Mouse (Mus musculus): Measurements from ENCODE around the gene Blvrb. TPM values are rescaled to one million over a fixed set of nuclear protein-coding genes. Genes with fewer than 3 reads are reported as not detected.

Blvrb gene
- polyA plus RNA-seq, 1 experiment from 2014 or later: 97.3 TPM

GRCm38 (mm10) chr7:27507711-27508647 is 60.2 kb downstream of the Blvrb start:
- under 1% methylated on average over 52 of the region's 54 CpGs for WGBS
- H3K4me3 ChIP-seq (ENCODE audit: low read depth, low read length): peak overlapping the region; percentile 49
- peak; percentile 100 for DNase-seq (ENCODE audit: low spot score)
- no peaks in the 10 kb centered on the region for H3K27me3 ChIP-seq (ENCODE audit: control insufficient read depth, insufficient read depth, low read length)
- peak overlapping the region; percentile 97 for H3K27ac ChIP-seq (replicated peaks)
- no peaks in the 10 kb centered on the region for H3K36me3 ChIP-seq (ENCODE audit: control insufficient read depth, insufficient read depth, low read length)
- ATAC-seq (ENCODE audit: low FRiP score, low TSS enrichment): peak; percentile 95
- peak overlapping the region; percentile 73 for H3K9ac ChIP-seq (ENCODE audit: low read length)
- no peaks in the 10 kb centered on the region for H3K9me3 ChIP-seq (ENCODE audit: control insufficient read depth, low read length)
- TF ChIP-seq EP300 (optimal IDR thresholded peaks at IDR 0.05): no peak
- peak; percentile 47 for TF ChIP-seq CTCF (IDR thresholded peaks at IDR 0.05; ENCODE audit: low read depth)
- peaks cover 5% of the 10 kb centered on the region for H3K4me1 ChIP-seq (replicated peaks; ENCODE audit: control insufficient read depth, insufficient read depth)
- peak overlapping the region; percentile 59 for H3K4me2 ChIP-seq (replicated peaks; ENCODE audit: low read depth)

GRCm38 (mm10) chr7:27508648-27509005 is 60.8 kb downstream of the Blvrb start:
- Histone ChIP-seq H3K27ac (replicated peaks) (peak overlapping the region; percentile 91), H3K4me1 (replicated peaks; ENCODE audit: control insufficient read depth, insufficient read depth) (peaks cover 5% of the 10 kb centered on the region), H3K27me3 (ENCODE audit: control insufficient read depth, insufficient read depth, low read length) (no peaks in the 10 kb centered on the region), H3K4me3 (ENCODE audit: low read depth, low read length) (peak overlapping the region; percentile 49), H3K4me2 (replicated peaks; ENCODE audit: low read depth) (peak overlapping the region; percentile 59), H3K9me3 (ENCODE audit: control insufficient read depth, low read length) (no peaks in the 10 kb centered on the region), H3K36me3 (ENCODE audit: control insufficient read depth, insufficient read depth, low read length) (no peaks in the 10 kb centered on the region), H3K9ac (ENCODE audit: low read length) (no peak overlapping the region)
- ATAC-seq (ENCODE audit: low FRiP score, low TSS enrichment) (peak; percentile 74), DNase-seq (ENCODE audit: low spot score) (peak; percentile 60)
- TF ChIP-seq CTCF (IDR thresholded peaks at IDR 0.05; ENCODE audit: low read depth) (peak; percentile 86), EP300 (optimal IDR thresholded peaks at IDR 0.05) (no peak)
- 18% methylated on average over 6 of the region's 6 CpGs for WGBS

GRCm38 (mm10) chr7:27510809-27511208 is 63.0 kb downstream of the Blvrb start:
- H3K36me3 ChIP-seq (ENCODE audit: control insufficient read depth, insufficient read depth, low read length): no peaks in the 10 kb centered on the region
- H3K9ac ChIP-seq (ENCODE audit: low read length): no peak overlapping the region
- WGBS: 82% methylated on average over 2 of the region's 2 CpGs

GRCm38 (mm10) chr7:27514961-27515360 is 67.2 kb downstream of the Blvrb start:
- Histone ChIP-seq H3K4me2 (replicated peaks; ENCODE audit: low read depth) (no peak overlapping the region), H3K4me1 (replicated peaks; ENCODE audit: control insufficient read depth, insufficient read depth) (no peaks in the 10 kb centered on the region), H3K27me3 (ENCODE audit: control insufficient read depth, insufficient read depth, low read length) (no peaks in the 10 kb centered on the region), H3K4me3 (ENCODE audit: low read depth, low read length) (no peak overlapping the region), H3K9ac (ENCODE audit: low read length) (no peak overlapping the region), H3K9me3 (ENCODE audit: control insufficient read depth, low read length) (no peaks in the 10 kb centered on the region), H3K27ac (replicated peaks) (no peak overlapping the region), H3K36me3 (ENCODE audit: control insufficient read depth, insufficient read depth, low read length) (0 out of 2 replicates have a peak, but pooled peaks cover 3% of the 10 kb centered on the region)
- TF ChIP-seq CTCF (IDR thresholded peaks at IDR 0.05; ENCODE audit: low read depth): no peak
- TF ChIP-seq EP300 (optimal IDR thresholded peaks at IDR 0.05): no peak
- DNase-seq (ENCODE audit: low spot score) (no peak), ATAC-seq (ENCODE audit: low FRiP score, low TSS enrichment) (peak; percentile 33)
- WGBS: 74% methylated on average over 9 of the region's 9 CpGs

More at GRCm38 (mm10) chr7:27510809-27511208, 63.0 kb downstream of the Blvrb start:
- Histone ChIP-seq H3K4me3 (ENCODE audit: low read depth, low read length) (no peak overlapping the region), H3K4me1 (replicated peaks; ENCODE audit: control insufficient read depth, insufficient read depth) (peaks cover 5% of the 10 kb centered on the region), H3K9me3 (ENCODE audit: control insufficient read depth, low read length) (no peaks in the 10 kb centered on the region), H3K27me3 (ENCODE audit: control insufficient read depth, insufficient read depth, low read length) (no peaks in the 10 kb centered on the region), H3K27ac (replicated peaks) (no peak overlapping the region), H3K4me2 (replicated peaks; ENCODE audit: low read depth) (no peak overlapping the region)
- no peak for TF ChIP-seq CTCF (IDR thresholded peaks at IDR 0.05; ENCODE audit: low read depth)
- no peak for TF ChIP-seq EP300 (optimal IDR thresholded peaks at IDR 0.05)
- ATAC-seq (ENCODE audit: low FRiP score, low TSS enrichment) (no peak), DNase-seq (ENCODE audit: low spot score) (no peak)

Other genes with a start within 250 kb of the Blvrb start
- gene Itpkc, start 219.3 kb upstream of the Blvrb start, polyA plus RNA-seq (2015; fragmentation: Nextera tagmentation; extraction: Ambion mirVana): 11.6 and 12.2 TPM in 2 replicates
- gene Coq8b, start 215.0 kb upstream of the Blvrb start, polyA plus RNA-seq (2015; fragmentation: Nextera tagmentation; extraction: Ambion mirVana): 25.0 and 26.6 TPM in 2 replicates
- 12.8 and 14.6 TPM in 2 replicates for gene Numbl, start 189.5 kb upstream of the Blvrb start, polyA plus RNA-seq (2015; fragmentation: Nextera tagmentation; extraction: Ambion mirVana)
- gene Ltbp4, start 110.3 kb upstream of the Blvrb start, polyA plus RNA-seq (2015; fragmentation: Nextera tagmentation; extraction: Ambion mirVana): 81.0 and 94.8 TPM in 2 replicates
- gene Shkbp1, start 92.0 kb upstream of the Blvrb start, polyA plus RNA-seq (2015; fragmentation: Nextera tagmentation; extraction: Ambion mirVana): 26.3 and 27.3 TPM in 2 replicates
- gene Gm20479, start 90.6 kb upstream of the Blvrb start, polyA plus RNA-seq (2015; fragmentation: Nextera tagmentation; extraction: Ambion mirVana): 0.28 and 0.57 TPM in 2 replicates
- 0.24 and 0.25 TPM in 2 replicates for gene Sptbn4, start 292 bp upstream of the Blvrb start, polyA plus RNA-seq (2015; fragmentation: Nextera tagmentation; extraction: Ambion mirVana)
- 23.9 and 25.2 TPM in 2 replicates for gene Sertad3, start 25.8 kb downstream of the Blvrb start, polyA plus RNA-seq (2015; fragmentation: Nextera tagmentation; extraction: Ambion mirVana)
- gene Sertad1, start 38.9 kb downstream of the Blvrb start, polyA plus RNA-seq (2015; fragmentation: Nextera tagmentation; extraction: Ambion mirVana): 50.0 and 53.0 TPM in 2 replicates
- 2.1 and 2.2 TPM in 2 replicates for gene Prx, start 51.3 kb downstream of the Blvrb start, polyA plus RNA-seq (2015; fragmentation: Nextera tagmentation; extraction: Ambion mirVana)
- 0.23 and 0.39 TPM in 2 replicates for gene Hipk4, start 75.3 kb downstream of the Blvrb start, polyA plus RNA-seq (2015; fragmentation: Nextera tagmentation; extraction: Ambion mirVana)
- 117 and 128 TPM in 2 replicates for gene Pld3, start 105.2 kb downstream of the Blvrb start, polyA plus RNA-seq (2015; fragmentation: Nextera tagmentation; extraction: Ambion mirVana)
- gene 2310022A10Rik, start 105.3 kb downstream of the Blvrb start, polyA plus RNA-seq (2015; fragmentation: Nextera tagmentation; extraction: Ambion mirVana): 11.4 TPM in 2 replicates
- gene Akt2, start 143.6 kb downstream of the Blvrb start, polyA plus RNA-seq (2015; fragmentation: Nextera tagmentation; extraction: Ambion mirVana): 42.6 and 46.5 TPM in 2 replicates
- 1.4 and 1.6 TPM in 2 replicates for gene Ttc9b, start 205.9 kb downstream of the Blvrb start, polyA plus RNA-seq (2015; fragmentation: Nextera tagmentation; extraction: Ambion mirVana)
- gene Map3k10, start 226.6 kb downstream of the Blvrb start, polyA plus RNA-seq (2015; fragmentation: Nextera tagmentation; extraction: Ambion mirVana): 4.2 and 4.6 TPM in 2 replicates
- 1.9 and 2.0 TPM in 2 replicates for gene Zfp607b, start 241.4 kb downstream of the Blvrb start, polyA plus RNA-seq (2015; fragmentation: Nextera tagmentation; extraction: Ambion mirVana)

Data from stomach, postnatal 0 days (tissue).